Mouse (Mus musculus) midbrain, embryonic 10.5 days (tissue): ENCODE data around the gene Mgp. TPM values are rescaled to one million over a fixed set of nuclear protein-coding genes. Genes with fewer than 3 reads are reported as not detected.

Experiments used
- DNase-seq: peaks from one replicate; pipeline ENCODE4 v3.0.0-alpha.2; 2017; ENCODE audit warnings: low spot score
- H3K27ac ChIP-seq: fragments of 300-500 bp; sonication (generic); replicated peaks from 2 replicates; pipeline ENCODE4 v1.5.1; 2016; ENCODE audit warnings: mild to moderate bottlenecking
- H3K27me3 ChIP-seq: fragments of 300-500 bp; sonication (generic); 2 replicates; pipeline ENCODE4 v1.6.1; 2016; ENCODE audit warnings: low read depth, mild to moderate bottlenecking; ENCODE audit not compliant: poor library complexity, severe bottlenecking
- H3K36me3 ChIP-seq: fragments of 300-500 bp; sonication (generic); 2 replicates; pipeline ENCODE4 v1.6.1; 2016; ENCODE audit warnings: mild to moderate bottlenecking, moderate library complexity
- H3K4me1 ChIP-seq: fragments of 300-500 bp; sonication (generic); 2 replicates; pipeline ENCODE4 v1.6.1; 2016
- H3K4me3 ChIP-seq: fragments of 300-500 bp; sonication (generic); 2 replicates; pipeline ENCODE4 v1.5.1; 2016; ENCODE audit warnings: mild to moderate bottlenecking, moderate library complexity
- H3K9me3 ChIP-seq: fragments of 300-500 bp; sonication (generic); replicated peaks from 2 replicates; pipeline ENCODE4 v1.6.1; 2016; ENCODE audit warnings: mild to moderate bottlenecking
- WGBS: fragments of 180-500 bp; shearing (Covaris S2); methylation state at CpG from one replicate; pipeline ENCODE4 v1.1.7; 2016; 5-methylcytosine and 5-hydroxymethylcytosine counted together
- polyA plus RNA-seq: library from polyadenylated mRNA; unstranded; fragments of >200 nt; fragmentation: Nextera tagmentation; extraction: Ambion mirVana; gene quantifications from 2 replicates; pipeline ENCODE4 v1.2.1, GENCODE M21; 2016

The Mgp gene
- polyA plus RNA-seq, 1 experiment from 2014 or later: 1.1 TPM

DNA sequence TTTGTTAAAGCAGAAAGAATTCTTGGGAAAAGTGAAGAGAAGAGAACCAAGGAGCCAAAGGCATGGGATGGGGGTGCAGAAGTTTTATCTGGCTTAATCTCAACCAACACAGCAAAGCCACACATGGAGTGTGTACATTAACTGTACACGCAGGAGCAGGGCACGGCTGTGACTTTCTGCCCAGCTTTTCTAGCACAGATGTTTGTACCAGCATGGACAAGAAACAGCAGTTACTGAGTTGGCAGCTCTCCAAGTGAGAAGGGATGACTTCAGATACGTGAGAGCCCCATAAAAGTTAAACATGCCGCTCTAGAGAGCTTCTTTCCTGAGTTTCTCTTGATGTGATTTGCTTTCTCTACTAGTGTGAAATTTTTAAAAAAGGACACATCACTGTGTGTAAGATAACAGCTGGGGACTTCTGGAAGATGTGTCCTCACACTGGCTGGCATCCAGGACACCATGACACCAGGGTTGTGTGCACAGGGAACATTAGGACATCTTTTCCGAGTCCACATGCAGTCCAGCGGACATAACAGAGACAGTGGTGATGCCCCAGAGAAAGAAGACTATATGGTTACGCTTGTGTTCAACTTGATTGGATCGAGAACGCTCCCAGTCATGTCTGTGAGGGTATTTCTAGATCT lies 34.7 kb upstream of the Mgp start:
- 94% methylated on average over 9 of the region's 9 CpGs for WGBS
- Histone ChIP-seq H3K27me3 (peaks cover 5% of the 10 kb centered on the region; the same call in 1 of the 2 replicates), H3K36me3 (no peaks in the 10 kb centered on the region), H3K4me1 (peaks cover 17% of the 10 kb centered on the region), H3K4me3 (no peak overlapping the region), H3K9me3 (no peaks in the 10 kb centered on the region), H3K27ac (no peak overlapping the region)
- no peak for DNase-seq

DNA sequence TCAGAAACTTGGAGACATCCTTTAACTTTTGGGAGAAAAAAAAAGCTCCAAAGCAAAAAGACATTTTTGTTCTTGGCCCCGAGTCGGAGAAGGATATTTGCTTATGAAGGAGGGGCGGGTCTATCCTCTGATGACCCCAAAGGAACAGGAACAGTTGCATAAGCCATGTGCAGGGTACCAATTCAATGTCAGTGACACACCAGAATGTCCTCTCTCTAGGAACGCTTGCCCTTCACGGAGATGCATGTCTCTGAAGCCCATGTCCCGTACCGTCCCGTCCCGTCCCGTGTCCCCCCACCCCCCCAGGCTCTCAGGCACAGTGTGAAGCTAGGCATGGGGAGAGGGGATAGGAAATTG lies 31.3 kb upstream of the Mgp start:
- H3K36me3 ChIP-seq: no peaks in the 10 kb centered on the region
- 86% methylated on average over 10 of the region's 10 CpGs for WGBS
- H3K27me3 ChIP-seq: no peaks in the 10 kb centered on the region
- H3K4me3 ChIP-seq: no peak overlapping the region
- H3K9me3 ChIP-seq: no peaks in the 10 kb centered on the region
- DNase-seq: no peak
- no peak overlapping the region for H3K27ac ChIP-seq
- H3K4me1 ChIP-seq: peaks cover 5% of the 10 kb centered on the region

DNA sequence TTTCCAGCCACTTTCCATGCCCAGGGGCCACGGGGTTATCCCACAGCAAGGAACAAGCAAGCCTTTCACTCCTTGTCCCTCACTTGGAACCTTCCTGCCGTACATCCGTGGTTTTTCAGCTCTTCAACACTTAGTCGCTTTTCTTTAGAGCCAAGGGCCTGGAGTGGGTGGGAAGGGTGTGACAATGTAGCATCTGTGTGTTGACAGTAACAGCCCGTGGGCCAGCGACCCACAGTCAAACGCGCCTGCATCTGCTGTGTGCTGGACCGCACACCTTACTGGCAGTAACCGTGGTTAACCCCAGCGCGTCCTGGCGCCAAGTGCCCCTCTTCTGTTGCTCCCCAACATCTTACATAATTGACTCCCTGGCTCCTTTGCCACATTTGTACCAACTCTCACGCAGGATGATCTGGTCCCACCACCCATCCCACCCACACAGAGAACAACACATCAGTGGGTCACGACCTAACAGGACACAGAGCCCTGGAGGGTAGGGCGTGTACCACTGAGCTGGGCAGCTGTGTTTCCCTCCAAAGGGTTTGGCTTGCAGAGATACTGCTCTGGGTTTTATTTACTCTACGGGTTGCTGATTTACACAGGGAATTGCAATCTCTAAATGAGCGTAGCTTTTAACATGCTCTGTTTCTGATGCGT lies 30.8 kb upstream of the Mgp start:
- H3K27ac ChIP-seq: no peak overlapping the region
- no peak for DNase-seq
- H3K36me3 ChIP-seq: no peaks in the 10 kb centered on the region
- peaks cover 5% of the 10 kb centered on the region for H3K4me1 ChIP-seq
- no peak overlapping the region for H3K4me3 ChIP-seq
- no peaks in the 10 kb centered on the region for H3K27me3 ChIP-seq
- 91% methylated on average over 19 of the region's 19 CpGs for WGBS
- H3K9me3 ChIP-seq: no peaks in the 10 kb centered on the region

DNA sequence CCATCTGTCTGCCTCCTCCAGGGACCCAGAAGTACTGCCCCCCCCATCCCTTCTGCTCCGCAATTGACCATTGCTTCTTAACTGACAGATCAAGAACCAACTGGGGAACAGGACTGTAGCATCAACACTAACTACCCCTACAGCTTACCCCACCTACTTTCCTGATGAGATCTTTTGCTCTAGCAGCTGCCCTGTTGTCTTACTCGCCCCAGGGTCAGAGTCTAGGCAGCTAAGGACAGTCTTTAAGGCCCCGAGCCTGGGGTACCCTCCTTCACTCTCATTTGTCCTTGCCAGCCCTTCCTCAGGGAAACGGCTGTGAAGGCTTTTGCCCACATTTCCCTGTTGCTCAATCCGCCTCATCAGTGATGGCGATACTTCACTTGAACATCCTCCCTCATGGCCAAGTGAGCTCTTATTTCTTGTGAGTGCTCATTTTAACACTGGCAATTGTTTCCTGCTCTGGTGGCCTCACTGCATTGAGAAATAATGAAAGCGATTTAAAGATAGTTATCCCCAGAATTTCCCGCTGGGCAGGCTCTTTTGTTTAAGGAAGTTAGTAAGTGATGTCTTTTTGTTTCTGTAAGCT lies 28.4 kb upstream of the Mgp start:
- H3K4me3 ChIP-seq: no peak overlapping the region

DNA sequence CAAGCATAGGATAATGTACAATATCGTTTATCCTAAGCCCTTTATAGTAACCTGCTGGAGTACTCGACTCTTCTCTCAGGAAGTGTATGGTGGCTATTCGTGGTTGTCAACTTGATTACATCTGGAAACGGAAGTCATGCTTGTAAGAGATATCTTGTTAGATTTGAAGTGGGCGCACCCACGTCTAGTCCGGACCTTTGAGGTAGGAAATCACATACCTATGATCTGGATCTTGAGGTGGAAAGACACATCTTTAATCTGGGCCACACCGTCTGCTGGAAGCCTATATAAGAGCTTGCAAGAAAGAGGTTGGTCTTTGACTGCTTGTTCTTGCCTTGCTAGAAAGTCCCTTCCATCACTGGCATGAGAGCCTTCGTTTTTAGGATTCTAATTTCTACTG lies 26.9 kb upstream of the Mgp start:
- H3K36me3 ChIP-seq: no peaks in the 10 kb centered on the region
- no peaks in the 10 kb centered on the region for H3K9me3 ChIP-seq
- H3K27me3 ChIP-seq: no peaks in the 10 kb centered on the region
- H3K27ac ChIP-seq: no peak overlapping the region
- no peak overlapping the region for H3K4me3 ChIP-seq
- peaks cover 5% of the 10 kb centered on the region for H3K4me1 ChIP-seq
- DNase-seq: no peak
- 94% methylated on average over 9 of the region's 9 CpGs for WGBS

More for the DNA sequence above, 28.4 kb upstream of the Mgp start:
- 73% methylated on average over 8 of the region's 8 CpGs for WGBS
- no peak overlapping the region for H3K27ac ChIP-seq
- H3K27me3 ChIP-seq: no peaks in the 10 kb centered on the region
- no peaks in the 10 kb centered on the region for H3K36me3 ChIP-seq
- no peak for DNase-seq
- peaks cover 5% of the 10 kb centered on the region for H3K4me1 ChIP-seq
- H3K9me3 ChIP-seq: no peaks in the 10 kb centered on the region

DNA sequence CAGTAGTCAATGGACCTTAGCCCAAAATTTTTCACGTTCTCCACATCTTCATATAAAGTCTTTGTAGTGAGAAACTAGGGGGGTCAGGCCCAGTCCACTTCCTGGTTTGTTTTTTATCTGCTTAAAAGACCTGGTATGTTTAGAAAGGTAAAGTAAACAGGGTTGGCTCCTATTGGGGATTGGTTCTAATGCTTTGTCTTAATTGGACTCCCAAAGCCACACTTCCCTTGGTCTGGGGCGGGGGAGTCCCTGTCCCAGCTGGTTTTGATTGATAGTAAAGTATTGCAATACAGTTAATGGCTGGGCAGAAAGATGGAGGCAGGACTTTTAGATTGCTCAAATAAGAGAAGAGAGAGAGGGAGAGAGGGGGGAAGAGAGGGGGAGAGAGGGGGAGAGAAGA lies 25.4 kb upstream of the Mgp start:
- Histone ChIP-seq H3K9me3 (no peaks in the 10 kb centered on the region), H3K27ac (no peak overlapping the region), H3K27me3 (no peaks in the 10 kb centered on the region), H3K4me3 (no peak overlapping the region), H3K36me3 (no peaks in the 10 kb centered on the region), H3K4me1 (no peaks in the 10 kb centered on the region)
- 84% methylated on average over 2 of the region's 2 CpGs for WGBS
- no peak for DNase-seq

DNA sequence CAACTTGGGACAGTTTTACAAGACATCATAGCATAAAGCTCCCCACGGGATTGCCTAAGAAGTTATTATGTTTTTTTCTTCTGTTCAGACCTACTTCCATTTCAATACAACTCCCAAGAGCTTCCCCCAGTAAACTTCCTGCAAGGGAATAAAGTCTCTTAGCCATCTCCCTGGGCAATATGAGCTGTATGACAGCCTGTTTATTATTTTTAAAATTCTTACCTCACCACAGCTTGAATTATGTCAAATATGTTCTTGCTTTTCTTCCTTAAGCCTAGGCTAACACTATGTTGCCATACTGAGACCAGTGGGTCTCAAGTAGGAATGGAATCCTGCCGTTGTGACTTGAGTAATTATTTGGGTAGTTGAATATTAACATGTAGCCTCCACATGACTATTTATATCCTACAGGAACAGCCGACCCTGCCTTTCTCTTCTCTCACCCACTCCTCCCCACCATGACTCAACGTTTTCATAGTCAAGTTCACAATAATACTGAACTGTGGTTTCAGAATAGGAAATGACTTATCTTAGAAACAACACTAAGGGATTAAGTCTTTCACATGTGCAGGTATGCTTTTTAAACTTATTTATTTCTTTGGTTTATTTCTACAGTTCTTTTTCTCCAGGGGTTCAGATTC lies 24.9 kb upstream of the Mgp start:
- H3K27ac ChIP-seq: no peak overlapping the region
- no peaks in the 10 kb centered on the region for H3K27me3 ChIP-seq
- no peak overlapping the region for H3K4me3 ChIP-seq
- H3K36me3 ChIP-seq: no peaks in the 10 kb centered on the region
- no peaks in the 10 kb centered on the region for H3K4me1 ChIP-seq
- no peaks in the 10 kb centered on the region for H3K9me3 ChIP-seq
- no peak for DNase-seq
- 81% methylated on average over 4 of the region's 4 CpGs for WGBS

DNA sequence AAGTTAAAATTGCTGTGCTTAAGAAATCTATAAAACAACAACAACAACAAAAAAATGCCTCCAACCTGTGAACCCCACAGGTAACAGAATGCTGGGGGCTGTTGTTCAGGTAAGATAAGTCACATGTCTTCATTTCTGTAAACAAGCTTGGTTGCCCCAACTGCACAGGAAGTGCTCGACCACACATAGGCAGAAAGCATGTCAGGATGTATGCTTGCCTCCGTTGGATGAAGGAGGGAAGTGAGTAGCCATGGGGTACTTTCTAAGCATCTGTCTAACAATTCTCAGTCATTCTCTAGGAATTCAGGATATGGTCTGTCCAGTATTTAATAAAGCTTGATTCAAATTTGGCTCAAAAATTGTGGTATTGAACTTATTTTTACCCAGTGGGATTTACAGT lies 23.3 kb upstream of the Mgp start:
- no peak for DNase-seq
- Histone ChIP-seq H3K9me3 (no peaks in the 10 kb centered on the region), H3K4me1 (no peaks in the 10 kb centered on the region), H3K4me3 (no peak overlapping the region), H3K27me3 (no peaks in the 10 kb centered on the region), H3K36me3 (no peaks in the 10 kb centered on the region), H3K27ac (no peak overlapping the region)
- WGBS: 88% methylated on average over 2 of the region's 2 CpGs

DNA sequence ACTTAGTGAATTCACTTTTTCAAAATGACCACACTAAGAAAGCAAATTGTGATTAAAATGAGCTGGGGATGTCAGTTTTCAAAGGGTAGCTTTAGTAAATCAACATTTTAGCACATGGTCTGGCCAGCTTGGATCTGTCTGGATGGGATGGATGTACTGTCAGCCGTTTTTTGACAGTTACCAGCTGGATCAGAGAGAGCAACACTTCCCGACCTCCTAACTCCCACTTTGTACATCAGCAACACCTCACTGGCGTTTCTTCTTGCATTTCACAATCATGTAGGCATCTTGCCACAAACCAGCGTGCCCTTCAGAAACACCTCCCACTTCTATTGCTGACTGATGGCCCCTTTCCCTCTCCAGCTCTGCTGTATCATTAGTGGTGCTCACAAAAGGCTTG lies 22.6 kb upstream of the Mgp start:
- no peak overlapping the region for H3K27ac ChIP-seq
- no peaks in the 10 kb centered on the region for H3K27me3 ChIP-seq
- H3K4me3 ChIP-seq: no peak overlapping the region
- 81% methylated on average over 4 of the region's 4 CpGs for WGBS
- no peaks in the 10 kb centered on the region for H3K9me3 ChIP-seq
- no peaks in the 10 kb centered on the region for H3K4me1 ChIP-seq
- H3K36me3 ChIP-seq: no peaks in the 10 kb centered on the region
- no peak for DNase-seq

DNA sequence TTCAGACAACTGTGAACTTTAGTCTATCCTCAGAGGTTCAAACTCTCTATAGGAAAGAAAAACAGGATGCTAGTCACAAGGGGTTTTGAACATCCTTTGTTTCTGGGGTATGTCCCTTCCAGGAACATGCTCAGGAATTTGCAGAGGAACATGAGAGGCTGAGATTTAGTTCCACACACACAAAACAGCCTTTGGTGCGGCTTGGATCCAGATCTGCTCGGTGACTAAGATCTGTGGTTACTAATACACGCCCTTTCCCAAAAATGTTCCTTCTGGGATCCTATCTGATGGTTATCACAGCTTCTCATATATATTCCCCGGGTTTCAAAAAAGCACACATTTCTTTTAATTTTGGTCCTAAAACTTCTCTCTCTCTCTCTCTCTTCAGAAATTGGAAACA lies 22.2 kb upstream of the Mgp start:
- no peaks in the 10 kb centered on the region for H3K9me3 ChIP-seq
- no peak overlapping the region for H3K4me3 ChIP-seq
- DNase-seq: no peak
- 88% methylated on average over 4 of the region's 4 CpGs for WGBS
- no peaks in the 10 kb centered on the region for H3K27me3 ChIP-seq
- no peak overlapping the region for H3K27ac ChIP-seq
- H3K4me1 ChIP-seq: no peaks in the 10 kb centered on the region
- H3K36me3 ChIP-seq: no peaks in the 10 kb centered on the region

DNA sequence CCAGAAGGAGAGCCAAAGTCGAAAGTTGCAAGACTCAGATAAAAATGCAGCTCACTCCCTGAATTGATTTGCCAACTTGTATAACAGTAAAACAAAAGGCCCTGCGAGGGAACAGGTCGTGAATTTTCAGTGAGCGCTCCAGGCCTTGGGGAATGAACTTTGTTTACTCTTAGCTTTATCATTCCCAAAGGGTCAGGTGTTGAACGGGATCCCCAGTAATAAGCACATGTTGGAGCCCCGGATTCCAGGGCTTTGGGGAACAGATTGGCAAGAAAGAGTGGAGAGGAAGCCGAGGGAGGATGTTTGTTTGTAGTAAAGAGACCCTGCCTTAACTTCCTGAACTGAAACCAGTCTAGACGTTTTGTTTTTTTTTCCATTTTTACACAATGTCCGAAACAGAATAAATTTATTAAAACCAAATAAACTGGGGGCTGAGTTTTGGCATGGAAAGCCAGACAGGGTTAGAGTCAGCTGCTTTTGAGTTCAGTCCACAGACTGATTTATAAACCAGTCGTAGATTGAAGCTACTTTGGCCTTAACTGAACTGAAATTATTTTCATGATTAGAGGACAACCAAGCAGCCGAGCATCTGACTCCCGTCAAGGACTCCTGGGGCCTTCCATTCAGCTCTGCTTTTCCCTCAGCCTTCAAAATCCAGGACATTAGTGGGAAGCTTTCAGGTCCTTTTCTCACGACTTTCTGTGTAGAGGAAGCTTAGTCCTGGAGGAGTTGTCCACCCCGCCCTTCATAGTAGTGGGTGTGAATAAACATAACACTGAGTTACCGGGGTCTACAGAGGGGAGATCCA lies 19.1 kb upstream of the Mgp start:
- Histone ChIP-seq H3K27ac (no peak overlapping the region), H3K4me3 (no peak overlapping the region), H3K4me1 (no peaks in the 10 kb centered on the region), H3K36me3 (no peaks in the 10 kb centered on the region), H3K27me3 (no peaks in the 10 kb centered on the region), H3K9me3 (no peaks in the 10 kb centered on the region)
- DNase-seq: no peak
- 65% methylated on average over 15 of the region's 15 CpGs for WGBS

DNA sequence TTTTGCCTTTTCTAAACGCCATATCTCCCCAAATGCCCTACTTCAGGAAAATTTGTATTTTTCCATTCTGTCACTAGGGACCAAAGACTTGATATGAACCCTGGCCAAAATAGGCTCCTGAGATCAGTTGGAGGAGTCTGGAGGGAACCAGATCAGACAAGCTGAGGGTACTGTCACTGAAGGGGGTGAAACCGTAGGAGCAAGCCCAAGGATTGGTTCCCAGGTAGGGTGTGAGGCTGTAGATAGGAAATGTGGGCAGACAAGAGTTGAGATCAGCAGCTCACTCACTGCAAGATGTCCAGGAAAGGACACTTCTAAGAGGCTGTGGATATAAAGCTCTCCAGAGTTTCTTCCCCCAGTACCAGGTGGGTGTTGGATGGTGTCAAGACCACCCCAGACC lies 16.4 kb upstream of the Mgp start:
- no peaks in the 10 kb centered on the region for H3K4me1 ChIP-seq
- H3K9me3 ChIP-seq: no peaks in the 10 kb centered on the region
- H3K36me3 ChIP-seq: no peaks in the 10 kb centered on the region
- no peak for DNase-seq
- 84% methylated on average over 2 of the region's 2 CpGs for WGBS
- no peak overlapping the region for H3K27ac ChIP-seq
- H3K27me3 ChIP-seq: no peaks in the 10 kb centered on the region
- no peak overlapping the region for H3K4me3 ChIP-seq
